Mouse (Mus musculus) gastrocnemius, postnatal 14 days (tissue): ENCODE measurements around the gene Folh1. TPM values are rescaled to one million over a fixed set of nuclear protein-coding genes. Genes with fewer than 3 reads are reported as not detected.
"Not testable (repeated sequence)": the region's sequence is repeated elsewhere in the genome, so short reads cannot be mapped to it uniquely, and the experiment has no call there.

Experiments
- DNase-seq: peaks from one replicate; pipeline ENCODE4 v3.0.0; 2021; ENCODE audit warnings: mixed read lengths
- intact Hi-C: fragments of 180-260 bp; cut with DNase I; formaldehyde crosslinking; loops from one replicate; pipeline ENCODE4 v1.15.1; 2025; ENCODE audit warnings: low total_unique reads
- long read RNA-seq, 2 experiments: library from polyadenylated mRNA; stranded (forward); transcript quantifications; one replicate each; pipeline ENCODE4 v2.0.0; 2021
- total RNA-seq, 2 experiments: library from RNA; stranded (reverse); gene quantifications; 2 replicates each; pipeline ENCODE4 v1.2.3; 2021

Folh1 gene
- under 1 TPM in 1 of 2 experiments, not detected in 1; 0.10 TPM for total RNA-seq
- long read RNA-seq, experiment 1: 0 reads
- long read RNA-seq, experiment 2: 0 reads

GRCm38 (mm10) chr7:86775617-86776325 is at the start of gene Folh1:
Gene Folh1, minus strand, starts transcription at chr7:86775943.
- DNase-seq: peak; percentile 4
- intact Hi-C loops: no loop called here

GRCm38 (mm10) chr7:86816466-86816865 is 40.7 kb upstream of the Folh1 start:
- intact Hi-C loops: no loop called here
- no peak for DNase-seq

- intact Hi-C loops, DNase-seq: not testable (repeated sequence)
Measured at GRCm38 (mm10) chr7:86815716-86816115, 40.0 kb upstream of the Folh1 start.

- DNase-seq, intact Hi-C loops: not testable (repeated sequence)
Measured at GRCm38 (mm10) chr7:86815241-86815640, 39.5 kb upstream of the Folh1 start.

- no peak for DNase-seq
- intact Hi-C loops: no loop called here
Measured at GRCm38 (mm10) chr7:86794727-86795126, 19.0 kb upstream of the Folh1 start, which contains the start of gene Vmn2r77. Gene Vmn2r77, plus strand, starts transcription at chr7:86795027.

- intact Hi-C loops: no loop called here
- DNase-seq: no peak
Measured at GRCm38 (mm10) chr7:86771621-86772020, 4.1 kb downstream of the Folh1 start.

GRCm38 (mm10) chr7:86764628-86765027 is 11.1 kb downstream of the Folh1 start:
- DNase-seq: no peak
- intact Hi-C loops: no loop called here

- intact Hi-C loops: no loop called here
- DNase-seq: no peak
Measured at GRCm38 (mm10) chr7:86760751-86761150, 15.0 kb downstream of the Folh1 start.

- intact Hi-C loops: no loop called here
- no peak for DNase-seq
Measured at GRCm38 (mm10) chr7:86725013-86725412, 50.7 kb downstream of the Folh1 start.

GRCm38 (mm10) chr7:86688030-86688429 is 87.7 kb downstream of the Folh1 start, which contains the start of gene Olfr292:
Gene Olfr292, plus strand, starts transcription at chr7:86688330.
- intact Hi-C loops: no loop called here
- no peak for DNase-seq

Other genes with a start within 250 kb of the Folh1 start
- not detected for gene Olfr295, start 192.1 kb downstream of the Folh1 start, total RNA-seq
- not detected for gene Olfr294, start 159.3 kb downstream of the Folh1 start, total RNA-seq
- gene Olfr293, start 126.9 kb downstream of the Folh1 start, total RNA-seq: not detected
- gene Olfr292, start 87.6 kb downstream of the Folh1 start, total RNA-seq: not detected
- not detected for gene Vmn2r77, start 19.1 kb upstream of the Folh1 start, total RNA-seq
- gene Vmn2r78, start 139.2 kb upstream of the Folh1 start, total RNA-seq: not detected
- gene Vmn2r79, start 220.2 kb upstream of the Folh1 start, total RNA-seq: not detected